Mouse (Mus musculus) C2C12 (cell line): ENCODE results near the gene BC037034.

Experiments used
- CEBPB ChIP-seq: IDR thresholded peaks from one replicate; pipeline ENCODE4 v1.6.1; 2011; ENCODE audit warnings: low read depth, mild to moderate bottlenecking, control low read depth, moderate library complexity
- CTCF ChIP-seq: IDR thresholded peaks from one replicate; pipeline ENCODE4 v1.5.1; 2011; ENCODE audit not compliant: control insufficient read depth, insufficient read depth, insufficient read length
- MAX ChIP-seq: IDR thresholded peaks from one replicate; pipeline ENCODE4 v1.6.1; 2011; ENCODE audit warnings: mild to moderate bottlenecking, control low read depth
- MYOG ChIP-seq: IDR thresholded peaks from one replicate; pipeline ENCODE4 v1.6.1; 2011; ENCODE audit not compliant: control insufficient read depth, insufficient read length; ENCODE audit errors: extremely low read depth

DNA sequence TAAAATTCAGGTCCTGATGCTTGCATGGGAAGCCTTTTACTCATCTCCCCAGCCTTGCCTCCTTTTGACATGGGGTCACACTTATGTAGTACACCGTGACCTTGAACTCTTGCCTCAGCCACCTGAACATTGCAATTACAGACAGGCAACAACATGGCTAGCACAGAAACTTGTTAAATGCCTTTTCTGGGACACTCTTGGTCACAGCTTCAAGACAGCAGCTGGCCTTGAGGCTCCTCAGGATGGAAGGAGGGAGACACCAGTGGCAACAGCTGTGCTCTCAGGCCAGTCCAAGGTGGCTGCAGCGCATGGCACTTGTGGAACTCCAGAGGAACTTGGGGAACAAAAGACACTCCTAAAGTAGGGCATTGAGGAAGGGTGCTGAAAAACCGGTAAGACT, 3.3 kb upstream of the BC037034 start:
- TF ChIP-seq MAX (no peak), CTCF (no peak), CEBPB (no peak), MYOG (no peak)
